Mouse (Mus musculus): ENCODE data around the gene Plac1. TPM values are rescaled to one million over a fixed set of nuclear protein-coding genes. Genes with fewer than 3 reads are reported as not detected.

Plac1 gene
- total and polyA plus RNA-seq, 3 experiments: not detected

GRCm38 (mm10) chrX:53101165-53101564, 138.7 kb downstream of the Plac1 start:
- TF ChIP-seq CHD2 (IDR thresholded peaks at IDR 0.05; ENCODE audit: low read length) (no peak), NRF1 (IDR thresholded peaks at IDR 0.05; ENCODE audit: insufficient read depth, low read depth, low read length, poor library complexity, severe bottlenecking) (no peak), TAL1 (IDR thresholded peaks at IDR 0.05; ENCODE audit: low read length) (no peak), CTCF (IDR thresholded peaks at IDR 0.05 in 2 of 3, conservative IDR thresholded peaks at IDR 0.05 in 1 of 3; ENCODE audit: control insufficient read depth in 1 of 3, insufficient read depth in 1 of 3, low read depth in 2 of 3, low read length in 3 of 3, poor library complexity in 1 of 3, severe bottlenecking in 1 of 3) (no peak), MAFK (IDR thresholded peaks at IDR 0.05; ENCODE audit: borderline replicate concordance, low read depth, low read length) (no peak), JUND (IDR thresholded peaks at IDR 0.05; ENCODE audit: low read depth, low read length) (no peak), CHD1 (IDR thresholded peaks at IDR 0.05; ENCODE audit: low read depth, low read length) (no peak), MAX (IDR thresholded peaks at IDR 0.05; ENCODE audit: low read length) (no peak), TCF12 (IDR thresholded peaks at IDR 0.05; ENCODE audit: low read depth, low read length) (no peak), TBP (IDR thresholded peaks at IDR 0.05; ENCODE audit: low read depth, low read length) (no peak), ELF1 (IDR thresholded peaks at IDR 0.05; ENCODE audit: low read depth, low read length) (no peak), USF1 (IDR thresholded peaks at IDR 0.05; ENCODE audit: low read depth, low read length) (no peak), ZKSCAN1 (IDR thresholded peaks at IDR 0.05; ENCODE audit: low read depth, low read length) (no peak), E2F4 (IDR thresholded peaks at IDR 0.05; ENCODE audit: borderline replicate concordance, low read depth, low read length) (no peak), BHLHE40 (IDR thresholded peaks at IDR 0.05; ENCODE audit: borderline replicate concordance, low read depth, low read length) (no peak)
- no peak overlapping the region for H3K4me3 ChIP-seq (ENCODE audit: control insufficient read depth in 1 of 2, insufficient read depth in 1 of 2, low read depth in 2 of 2, low read length in 2 of 2)
- H3K9me3 ChIP-seq (replicated peaks; ENCODE audit: insufficient read depth, low read length): no peaks in the 10 kb centered on the region
- H3K36me3 ChIP-seq (ENCODE audit: control insufficient read depth in 1 of 2, insufficient read depth in 2 of 2, low read length in 2 of 2): peaks cover 0 to 8% of the 10 kb centered on the region in 2 experiments; a peak in 2 of 4 replicates
- peaks cover 0 to 8% of the 10 kb centered on the region in 2 experiments; a peak in 3 of 4 replicates for H3K4me1 ChIP-seq (ENCODE audit: control insufficient read depth in 1 of 2, insufficient read depth in 2 of 2, low read length in 2 of 2)
- H3K27me3 ChIP-seq (ENCODE audit: control insufficient read depth in 1 of 2, insufficient read depth in 2 of 2, low read length in 2 of 2): no peaks in the 10 kb centered on the region
- H3K27ac ChIP-seq (ENCODE audit: control insufficient read depth, low read depth, low read length): no peak overlapping the region
- no peaks in the 10 kb centered on the region for H3K79me2 ChIP-seq (ENCODE audit: control insufficient read depth, insufficient read depth, low read length, poor library complexity)
- DNase-seq (ENCODE audit: low read depth, low spot score): no peak
- H3K9ac ChIP-seq (ENCODE audit: control insufficient read depth, low read depth, low read length, poor library complexity, severe bottlenecking): no peak overlapping the region

DNA sequence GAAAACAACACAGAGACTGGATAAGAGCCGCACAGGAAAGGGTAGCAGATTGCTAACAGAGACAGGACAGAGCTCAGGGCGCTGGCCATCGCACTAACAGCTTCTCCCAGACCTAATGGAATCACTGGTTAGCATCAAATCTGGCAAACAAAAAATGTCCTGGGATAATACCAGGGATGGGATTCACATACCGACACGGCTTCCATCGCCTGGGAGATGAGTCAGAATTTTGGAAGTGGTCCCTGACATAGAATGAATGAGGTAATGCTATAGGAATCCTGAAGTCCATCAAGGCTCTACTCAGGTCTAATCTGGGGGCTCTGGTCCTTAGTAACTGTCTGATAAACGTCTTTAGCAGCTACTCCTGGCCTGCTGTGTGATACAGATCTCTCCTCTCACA, 140.0 kb downstream of the Plac1 start:
- Histone ChIP-seq H3K4me3 (ENCODE audit: control insufficient read depth in 1 of 2, insufficient read depth in 1 of 2, low read depth in 2 of 2, low read length in 2 of 2) (no peak overlapping the region), H3K4me1 (ENCODE audit: control insufficient read depth in 1 of 2, insufficient read depth in 2 of 2, low read length in 2 of 2) (peaks cover 0 to 8% of the 10 kb centered on the region in 2 experiments; a peak in 3 of 4 replicates), H3K36me3 (ENCODE audit: control insufficient read depth in 1 of 2, insufficient read depth in 2 of 2, low read length in 2 of 2) (peaks cover 0 to 8% of the 10 kb centered on the region in 2 experiments; a peak in 2 of 4 replicates), H3K79me2 (ENCODE audit: control insufficient read depth, insufficient read depth, low read length, poor library complexity) (no peaks in the 10 kb centered on the region), H3K27ac (ENCODE audit: control insufficient read depth, low read depth, low read length) (no peak overlapping the region), H3K27me3 (ENCODE audit: control insufficient read depth in 1 of 2, insufficient read depth in 2 of 2, low read length in 2 of 2) (no peaks in the 10 kb centered on the region), H3K9ac (ENCODE audit: control insufficient read depth, low read depth, low read length, poor library complexity, severe bottlenecking) (no peak overlapping the region), H3K9me3 (replicated peaks; ENCODE audit: insufficient read depth, low read length) (no peaks in the 10 kb centered on the region)
- DNase-seq (ENCODE audit: low read depth, low spot score): no peak
- TF ChIP-seq ZC3H11A (IDR thresholded peaks at IDR 0.05; ENCODE audit: low read depth, low read length) (no peak), JUND (IDR thresholded peaks at IDR 0.05; ENCODE audit: low read depth, low read length) (no peak), TAL1 (IDR thresholded peaks at IDR 0.05; ENCODE audit: low read length) (no peak), TCF12 (IDR thresholded peaks at IDR 0.05; ENCODE audit: low read depth, low read length) (no peak), E2F4 (IDR thresholded peaks at IDR 0.05; ENCODE audit: borderline replicate concordance, low read depth, low read length) (no peak), CTCF (IDR thresholded peaks at IDR 0.05 in 2 of 3, conservative IDR thresholded peaks at IDR 0.05 in 1 of 3; ENCODE audit: control insufficient read depth in 1 of 3, insufficient read depth in 1 of 3, low read depth in 2 of 3, low read length in 3 of 3, poor library complexity in 1 of 3, severe bottlenecking in 1 of 3) (no peak)
